Mouse (Mus musculus): ENCODE measurements at regions not wholly inside any gene's neighbourhood (a gene's known extent, or its start where the extent isn't known, plus 50 kb on each side); places are given as distances from the start of the nearest gene placed in this dataset.

DNA sequence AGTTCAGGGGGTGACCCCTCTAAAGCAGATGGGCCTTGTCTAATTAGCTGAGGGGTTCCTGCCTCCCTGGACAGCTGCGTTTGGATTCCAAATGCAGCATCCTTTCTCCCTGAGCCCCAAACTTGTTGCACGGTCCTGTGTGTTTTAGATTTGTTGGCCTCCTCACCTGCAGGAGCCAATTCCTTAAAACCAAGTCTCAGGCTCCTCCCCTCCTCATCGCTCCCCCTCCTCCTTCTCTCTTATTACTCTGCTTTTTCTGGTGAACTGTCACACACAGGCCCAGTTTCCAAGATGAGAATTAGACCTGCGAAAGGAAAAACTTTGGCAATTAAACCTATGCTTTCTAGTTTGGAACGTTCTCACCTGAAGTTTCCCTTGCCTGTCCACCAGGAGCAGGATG, 106.3 kb downstream of the Ppp4r2 start:
- no peaks in the 10 kb centered on the region for H3K36me3 ChIP-seq (ENCODE audit: control insufficient read depth, insufficient read depth, low read length)
- H3K27me3 ChIP-seq (ENCODE audit: control insufficient read depth, insufficient read depth, low read length): no peaks in the 10 kb centered on the region
- 86% methylated on average over 5 of the region's 5 CpGs for WGBS
- peak; percentile 59 for DNase-seq (ENCODE audit: low spot score, missing footprints)
- H3K9ac ChIP-seq (ENCODE audit: low read length): no peak overlapping the region
- H3K4me2 ChIP-seq: no peak overlapping the region
- no peak for ATAC-seq (ENCODE audit: low FRiP score)
- H3K27ac ChIP-seq (ENCODE audit: low read depth, low read length): no peak overlapping the region
- H3K4me1 ChIP-seq (ENCODE audit: control insufficient read depth, insufficient read depth, low read length): no peaks in the 10 kb centered on the region; the same call in 1 of the 2 replicates
- H3K9me3 ChIP-seq (ENCODE audit: control insufficient read depth, low read length): no peaks in the 10 kb centered on the region
- H3K4me3 ChIP-seq (ENCODE audit: low read depth, low read length): no peak overlapping the region

DNA sequence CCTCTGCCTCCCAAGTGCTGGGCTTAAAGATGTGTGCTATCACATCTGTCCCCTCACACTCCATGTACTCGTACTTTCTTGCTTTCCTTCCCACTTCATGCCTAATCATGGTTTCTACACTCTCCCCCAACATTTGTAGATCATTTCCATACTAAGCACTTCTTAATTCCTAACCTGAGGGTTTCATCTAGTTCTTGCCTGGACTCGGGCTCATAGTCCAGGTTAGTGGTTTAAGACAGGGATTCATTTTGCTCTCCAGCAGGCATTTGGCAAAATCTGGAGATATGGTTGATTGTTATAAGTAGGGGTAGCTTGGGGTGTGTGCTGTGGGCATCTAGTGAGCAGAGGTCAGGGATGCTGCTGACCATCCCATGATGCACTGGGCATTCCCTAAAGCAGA, 108.3 kb downstream of the Ppp4r2 start:
- H3K9ac ChIP-seq (ENCODE audit: low read length): no peak overlapping the region
- no peaks in the 10 kb centered on the region for H3K27me3 ChIP-seq (ENCODE audit: control insufficient read depth, insufficient read depth, low read length)
- H3K4me1 ChIP-seq (ENCODE audit: control insufficient read depth, insufficient read depth, low read length): no peaks in the 10 kb centered on the region; the same call in 1 of the 2 replicates
- H3K4me3 ChIP-seq (ENCODE audit: low read depth, low read length): no peak overlapping the region
- no peaks in the 10 kb centered on the region for H3K9me3 ChIP-seq (ENCODE audit: control insufficient read depth, low read length)
- WGBS: 80% methylated on average over 2 of the region's 2 CpGs
- ATAC-seq (ENCODE audit: low FRiP score) (no peak), DNase-seq (ENCODE audit: low spot score, missing footprints) (no peak)
- H3K4me2 ChIP-seq: no peak overlapping the region
- H3K36me3 ChIP-seq (ENCODE audit: control insufficient read depth, insufficient read depth, low read length): no peaks in the 10 kb centered on the region
- H3K27ac ChIP-seq (ENCODE audit: low read depth, low read length): no peak overlapping the region

DNA sequence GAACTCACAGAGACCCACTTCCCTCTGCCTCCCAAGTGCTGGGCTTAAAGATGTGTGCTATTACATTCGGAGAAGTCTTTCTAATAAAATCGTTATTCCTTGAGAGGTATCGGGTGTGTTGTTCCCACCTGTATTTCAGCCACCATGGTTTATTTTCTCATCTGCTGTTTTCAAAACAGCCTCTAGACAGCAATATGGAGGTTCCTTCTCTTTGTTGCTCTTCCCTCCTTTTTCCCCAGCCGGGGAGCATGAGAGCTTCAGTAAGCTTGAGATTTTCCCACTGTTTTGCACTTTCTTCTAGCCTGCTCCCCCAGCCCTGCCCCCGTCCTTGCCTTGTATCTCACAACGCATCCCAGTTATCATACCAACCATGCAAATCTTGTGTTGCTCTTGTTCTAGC, 109.5 kb downstream of the Ppp4r2 start:
- Histone ChIP-seq H3K4me2 (no peak overlapping the region), H3K36me3 (ENCODE audit: control insufficient read depth, insufficient read depth, low read length) (no peaks in the 10 kb centered on the region), H3K27me3 (ENCODE audit: control insufficient read depth, insufficient read depth, low read length) (no peaks in the 10 kb centered on the region), H3K27ac (ENCODE audit: low read depth, low read length) (no peak overlapping the region), H3K9ac (ENCODE audit: low read length) (no peak overlapping the region), H3K9me3 (ENCODE audit: control insufficient read depth, low read length) (no peaks in the 10 kb centered on the region), H3K4me1 (ENCODE audit: control insufficient read depth, insufficient read depth, low read length) (no peaks in the 10 kb centered on the region; the same call in 1 of the 2 replicates), H3K4me3 (ENCODE audit: low read depth, low read length) (no peak overlapping the region)
- ATAC-seq (ENCODE audit: low FRiP score) (no peak), DNase-seq (ENCODE audit: low spot score, missing footprints) (peak; percentile 70)
- WGBS: 90% methylated on average over 6 of the region's 6 CpGs

DNA sequence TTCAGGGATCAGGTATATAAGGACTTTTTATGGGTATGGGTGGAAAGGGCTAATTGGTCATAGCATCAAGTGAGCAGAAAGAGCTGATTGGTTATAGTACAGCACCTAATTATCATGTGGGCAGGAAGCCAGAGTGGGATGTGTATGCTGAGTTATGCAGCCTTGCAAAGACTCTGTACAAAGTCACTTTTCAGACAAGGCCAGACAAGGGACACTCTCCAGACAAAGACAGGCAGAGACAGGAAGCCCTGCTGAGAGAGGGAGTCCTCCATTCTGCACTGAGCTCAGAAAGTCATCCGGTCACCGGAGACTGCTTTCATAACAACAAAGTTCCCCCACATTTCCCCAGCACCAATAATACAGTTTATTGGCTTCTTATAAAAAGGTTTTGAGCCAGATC, 112.4 kb downstream of the Ppp4r2 start:
- Histone ChIP-seq H3K36me3 (ENCODE audit: control insufficient read depth, insufficient read depth, low read length) (no peaks in the 10 kb centered on the region), H3K9me3 (ENCODE audit: control insufficient read depth, low read length) (no peaks in the 10 kb centered on the region), H3K27ac (ENCODE audit: low read depth, low read length) (no peak overlapping the region), H3K4me1 (ENCODE audit: control insufficient read depth, insufficient read depth, low read length) (no peaks in the 10 kb centered on the region), H3K4me3 (ENCODE audit: low read depth, low read length) (no peak overlapping the region), H3K27me3 (ENCODE audit: control insufficient read depth, insufficient read depth, low read length) (no peaks in the 10 kb centered on the region), H3K4me2 (no peak overlapping the region), H3K9ac (ENCODE audit: low read length) (no peak overlapping the region)
- no peak for DNase-seq (ENCODE audit: low spot score, missing footprints)
- no peak for ATAC-seq (ENCODE audit: low FRiP score)
- WGBS: 92% methylated on average over 2 of the region's 2 CpGs

DNA sequence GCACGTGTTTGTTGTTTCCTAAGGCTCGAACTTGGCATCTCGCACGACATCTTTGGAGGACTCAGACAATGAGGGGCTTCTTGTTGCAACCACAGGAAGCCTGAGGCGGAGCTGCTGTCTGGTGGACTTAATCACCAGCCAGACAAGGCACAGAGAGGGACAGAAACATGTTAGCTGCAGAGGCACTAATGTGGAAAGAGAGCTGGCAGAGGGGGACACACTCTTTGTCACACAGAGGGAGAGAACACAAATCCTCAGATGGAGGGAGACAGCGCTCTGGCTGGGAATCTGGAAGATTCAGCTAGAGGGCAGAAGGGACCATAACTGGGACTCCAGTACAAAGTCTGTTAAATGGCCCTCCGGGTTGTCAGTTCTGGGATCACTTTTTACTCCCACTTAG, 114.9 kb downstream of the Ppp4r2 start:
- H3K27ac ChIP-seq (ENCODE audit: low read depth, low read length): no peak overlapping the region
- no peak overlapping the region for H3K4me2 ChIP-seq
- DNase-seq (ENCODE audit: low spot score, missing footprints) (peak; percentile 82), ATAC-seq (ENCODE audit: low FRiP score) (no peak)
- no peaks in the 10 kb centered on the region for H3K9me3 ChIP-seq (ENCODE audit: control insufficient read depth, low read length)
- no peak overlapping the region for H3K4me3 ChIP-seq (ENCODE audit: low read depth, low read length)
- H3K4me1 ChIP-seq (ENCODE audit: control insufficient read depth, insufficient read depth, low read length): no peaks in the 10 kb centered on the region; the same call in 1 of the 2 replicates
- H3K9ac ChIP-seq (ENCODE audit: low read length): no peak overlapping the region
- WGBS: 65% methylated on average over 7 of the region's 7 CpGs
- no peaks in the 10 kb centered on the region for H3K27me3 ChIP-seq (ENCODE audit: control insufficient read depth, insufficient read depth, low read length)
- H3K36me3 ChIP-seq (ENCODE audit: control insufficient read depth, insufficient read depth, low read length): no peaks in the 10 kb centered on the region

DNA sequence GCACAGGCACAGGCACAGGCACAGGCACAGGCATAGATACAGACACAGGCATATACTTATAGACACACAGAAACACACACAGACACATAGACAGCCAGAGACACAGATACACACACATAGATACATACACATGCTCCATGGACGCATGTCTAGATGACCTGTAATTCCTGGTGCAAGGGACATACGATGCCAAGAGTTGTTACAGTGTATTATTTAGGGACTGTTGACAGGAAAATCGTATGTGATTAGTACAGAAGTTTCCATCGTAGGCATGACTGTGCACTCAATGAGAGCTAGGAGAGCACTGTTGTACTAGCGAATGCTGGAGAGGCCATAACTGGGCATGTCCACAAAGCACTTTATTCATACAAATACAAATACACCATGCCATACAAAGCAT, 118.2 kb downstream of the Ppp4r2 start:
- H3K9ac ChIP-seq (ENCODE audit: low read length): no peak overlapping the region
- ATAC-seq (ENCODE audit: low FRiP score) (no peak), DNase-seq (ENCODE audit: low spot score, missing footprints) (peak; percentile 67)
- H3K27me3 ChIP-seq (ENCODE audit: control insufficient read depth, insufficient read depth, low read length): no peaks in the 10 kb centered on the region
- H3K4me2 ChIP-seq: no peak overlapping the region
- no peaks in the 10 kb centered on the region; the same call in 1 of the 2 replicates for H3K4me1 ChIP-seq (ENCODE audit: control insufficient read depth, insufficient read depth, low read length)
- WGBS: 94% methylated on average over 5 of the region's 5 CpGs
- H3K27ac ChIP-seq (ENCODE audit: low read depth, low read length): no peak overlapping the region
- no peak overlapping the region for H3K4me3 ChIP-seq (ENCODE audit: low read depth, low read length)
- H3K9me3 ChIP-seq (ENCODE audit: control insufficient read depth, low read length): no peaks in the 10 kb centered on the region
- no peaks in the 10 kb centered on the region for H3K36me3 ChIP-seq (ENCODE audit: control insufficient read depth, insufficient read depth, low read length)

DNA sequence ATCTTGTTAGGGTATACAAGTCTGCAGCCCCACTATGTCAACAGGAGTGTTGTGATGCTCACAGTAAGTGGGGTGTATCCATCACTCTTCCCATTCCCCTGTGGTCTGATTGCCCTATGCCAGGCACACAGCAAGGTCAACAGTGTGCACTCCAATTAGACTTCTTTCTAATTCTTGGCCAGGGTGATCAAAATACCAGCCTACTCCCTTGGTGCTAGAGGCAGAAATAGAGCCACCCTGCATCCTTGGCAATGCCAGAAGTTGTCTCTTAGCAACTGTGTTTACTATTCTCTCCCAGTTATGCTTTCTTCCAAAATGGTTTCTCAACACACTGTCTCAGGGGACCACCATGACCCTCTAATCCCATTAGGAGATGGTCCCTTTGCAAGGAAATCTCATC, 119.0 kb downstream of the Ppp4r2 start:
- ATAC-seq (ENCODE audit: low FRiP score) (no peak), DNase-seq (ENCODE audit: low spot score, missing footprints) (no peak)
- Histone ChIP-seq H3K27me3 (ENCODE audit: control insufficient read depth, insufficient read depth, low read length) (no peaks in the 10 kb centered on the region), H3K36me3 (ENCODE audit: control insufficient read depth, insufficient read depth, low read length) (no peaks in the 10 kb centered on the region), H3K9me3 (ENCODE audit: control insufficient read depth, low read length) (no peaks in the 10 kb centered on the region), H3K4me1 (ENCODE audit: control insufficient read depth, insufficient read depth, low read length) (no peaks in the 10 kb centered on the region; the same call in 1 of the 2 replicates), H3K4me2 (no peak overlapping the region), H3K9ac (ENCODE audit: low read length) (no peak overlapping the region), H3K4me3 (ENCODE audit: low read depth, low read length) (no peak overlapping the region), H3K27ac (ENCODE audit: low read depth, low read length) (no peak overlapping the region)

DNA sequence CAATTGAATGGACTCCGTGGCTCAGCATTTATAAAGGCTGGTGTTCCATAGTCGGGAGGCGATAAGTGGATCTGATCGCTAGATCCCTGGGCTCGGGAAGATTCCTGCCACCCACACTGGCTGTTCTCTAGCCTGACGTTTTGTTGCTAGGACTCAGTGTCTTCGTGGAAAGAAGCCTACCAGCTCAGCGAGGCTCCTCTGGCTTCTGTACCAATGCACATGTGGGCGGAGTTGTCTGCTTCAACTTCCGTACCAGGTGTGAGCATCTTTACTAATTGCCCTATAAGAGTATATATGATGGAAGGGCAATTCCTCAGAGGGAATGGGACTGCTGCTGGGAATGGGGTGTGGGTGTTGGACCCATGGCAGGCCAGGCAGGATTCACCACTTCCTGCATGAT, 121.1 kb downstream of the Ppp4r2 start:
- ATAC-seq (ENCODE audit: low FRiP score) (no peak), DNase-seq (ENCODE audit: low spot score, missing footprints) (no peak)
- H3K36me3 ChIP-seq (ENCODE audit: control insufficient read depth, insufficient read depth, low read length): no peaks in the 10 kb centered on the region
- H3K4me1 ChIP-seq (ENCODE audit: control insufficient read depth, insufficient read depth, low read length): no peaks in the 10 kb centered on the region; the same call in 1 of the 2 replicates
- H3K27ac ChIP-seq (ENCODE audit: low read depth, low read length): no peak overlapping the region
- no peaks in the 10 kb centered on the region for H3K9me3 ChIP-seq (ENCODE audit: control insufficient read depth, low read length)
- WGBS: 82% methylated on average over 10 of the region's 10 CpGs
- H3K27me3 ChIP-seq (ENCODE audit: control insufficient read depth, insufficient read depth, low read length): no peaks in the 10 kb centered on the region
- H3K4me3 ChIP-seq (ENCODE audit: low read depth, low read length): no peak overlapping the region
- no peak overlapping the region for H3K4me2 ChIP-seq
- no peak overlapping the region for H3K9ac ChIP-seq (ENCODE audit: low read length)

DNA sequence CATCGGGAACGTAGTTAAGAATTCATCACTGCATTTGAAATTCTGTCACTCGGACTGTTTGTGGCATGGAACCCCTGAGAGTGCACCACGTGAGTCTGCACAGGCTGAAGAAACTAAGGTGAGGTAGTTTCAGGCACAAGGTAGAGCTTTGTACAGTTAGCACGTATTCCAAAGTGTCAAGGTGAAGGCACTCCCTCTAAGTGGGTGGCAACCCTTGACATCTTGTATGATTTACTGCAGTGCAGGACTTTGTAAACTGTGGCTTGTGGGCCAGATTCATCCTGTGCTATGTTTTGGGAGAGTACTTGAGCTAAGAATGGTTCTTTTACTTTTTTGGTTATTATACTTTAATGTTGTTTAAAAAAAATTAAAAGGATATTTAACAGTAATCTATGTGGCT, 133.1 kb downstream of the Ppp4r2 start:
- WGBS: 84% methylated on average over 5 of the region's 5 CpGs
- peak; percentile 54 for DNase-seq (ENCODE audit: low spot score, missing footprints)
- H3K9me3 ChIP-seq (ENCODE audit: control insufficient read depth, low read length): no peaks in the 10 kb centered on the region
- no peak overlapping the region for H3K27ac ChIP-seq (ENCODE audit: low read depth, low read length)
- no peaks in the 10 kb centered on the region for H3K36me3 ChIP-seq (ENCODE audit: control insufficient read depth, insufficient read depth, low read length)
- no peak overlapping the region for H3K4me2 ChIP-seq
- no peaks in the 10 kb centered on the region; the same call in 1 of the 2 replicates for H3K4me1 ChIP-seq (ENCODE audit: control insufficient read depth, insufficient read depth, low read length)
- H3K4me3 ChIP-seq (ENCODE audit: low read depth, low read length): no peak overlapping the region
- no peaks in the 10 kb centered on the region for H3K27me3 ChIP-seq (ENCODE audit: control insufficient read depth, insufficient read depth, low read length)
- no peak overlapping the region for H3K9ac ChIP-seq (ENCODE audit: low read length)
- ATAC-seq (ENCODE audit: low FRiP score): no peak

All from midbrain, embryonic 11.5 days (tissue).